Mouse (Mus musculus): ENCODE results near the gene Ccpg1os.

DNA sequence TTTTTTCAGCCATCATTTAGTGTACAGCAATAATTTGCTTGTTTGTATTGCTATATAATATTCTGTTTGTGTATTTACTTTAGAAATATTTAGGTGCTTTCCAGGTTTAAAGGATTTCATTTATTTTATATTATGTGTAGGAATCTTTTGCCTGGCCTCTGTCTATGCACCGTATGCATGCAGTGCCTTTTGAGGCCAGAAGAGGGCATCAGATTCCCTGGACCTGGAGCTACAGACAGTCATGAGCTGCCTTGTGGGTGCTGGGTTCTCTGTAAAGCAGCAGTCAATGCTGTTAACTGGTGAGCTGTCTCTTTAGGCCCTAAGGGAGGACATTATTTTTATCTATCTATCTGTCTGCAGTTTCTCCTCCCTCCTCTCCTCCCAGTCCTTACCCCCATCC is 29.6 kb downstream of the Ccpg1os start:
- TF ChIP-seq CTCF (conservative IDR thresholded peaks at IDR 0.05 in 1 of 2, IDR thresholded peaks at IDR 0.05 in 1 of 2; ENCODE audit: low read depth in 2 of 2, low read length in 2 of 2) (peak; percentile 73 to 76), POLR2A (IDR thresholded peaks at IDR 0.05; ENCODE audit: low read depth, low read length) (no peak), MAZ (IDR thresholded peaks at IDR 0.05; ENCODE audit: low read depth, low read length) (no peak), RAD21 (IDR thresholded peaks at IDR 0.05; ENCODE audit: low read depth, low read length) (peak; percentile 52), USF1 (IDR thresholded peaks at IDR 0.05; ENCODE audit: low read depth, low read length) (no peak), ELF1 (IDR thresholded peaks at IDR 0.05; ENCODE audit: low read depth, low read length) (no peak), EP300 (IDR thresholded peaks at IDR 0.05; ENCODE audit: low read length) (no peak), ETS1 (conservative IDR thresholded peaks at IDR 0.05; ENCODE audit: low read depth, low read length) (no peak), NELFE (IDR thresholded peaks at IDR 0.05; ENCODE audit: low read depth, low read length) (no peak), SIN3A (IDR thresholded peaks at IDR 0.05; ENCODE audit: low read length) (no peak)

Measured in CH12.LX (cell line).